Mouse (Mus musculus): ENCODE data around the gene Plcb4.

Gene Plcb4

GRCm38 (mm10) chr2:135761226-135761802 lies 102.5 kb downstream of the Plcb4 start:
- no peak for DNase-seq (ENCODE audit: low read depth)

GRCm38 (mm10) chr2:135764706-135765105 lies 105.9 kb downstream of the Plcb4 start:
- DNase-seq (ENCODE audit: low read depth) = no peak

- no peak for DNase-seq (ENCODE audit: low read depth)
Measured at GRCm38 (mm10) chr2:135766471-135767063, 107.8 kb downstream of the Plcb4 start.

- no peak for DNase-seq (ENCODE audit: low read depth)
Measured at GRCm38 (mm10) chr2:135767535-135767934, 108.7 kb downstream of the Plcb4 start.

GRCm38 (mm10) chr2:135769701-135770100 lies 110.9 kb downstream of the Plcb4 start:
- DNase-seq (ENCODE audit: low read depth) = no peak

- DNase-seq (ENCODE audit: low read depth) = no peak
Measured at GRCm38 (mm10) chr2:135770226-135770625, 111.4 kb downstream of the Plcb4 start.

GRCm38 (mm10) chr2:135773194-135773972 lies 114.6 kb downstream of the Plcb4 start:
- DNase-seq (ENCODE audit: low read depth) = no peak

- no peak for DNase-seq (ENCODE audit: low read depth)
Measured at GRCm38 (mm10) chr2:135775026-135775425, 116.2 kb downstream of the Plcb4 start.

- DNase-seq (ENCODE audit: low read depth) = no peak
Measured at GRCm38 (mm10) chr2:135776131-135776775, 117.4 kb downstream of the Plcb4 start.

GRCm38 (mm10) chr2:135781391-135781790 lies 122.6 kb downstream of the Plcb4 start:
- no peak for DNase-seq (ENCODE audit: low read depth)

GRCm38 (mm10) chr2:135787415-135787814 lies 128.6 kb downstream of the Plcb4 start:
- DNase-seq (ENCODE audit: low read depth) = no peak

- no peak for DNase-seq (ENCODE audit: low read depth)
Measured at GRCm38 (mm10) chr2:135792907-135793306, 134.1 kb downstream of the Plcb4 start.

GRCm38 (mm10) chr2:135796684-135797083 lies 137.9 kb downstream of the Plcb4 start:
- no peak for DNase-seq (ENCODE audit: low read depth)

- peak; percentile 5 for DNase-seq (ENCODE audit: low read depth)
Measured at GRCm38 (mm10) chr2:135797677-135798546, 139.1 kb downstream of the Plcb4 start.

- DNase-seq (ENCODE audit: low read depth) = no peak
Measured at GRCm38 (mm10) chr2:135799149-135799770, 140.4 kb downstream of the Plcb4 start.

GRCm38 (mm10) chr2:135800385-135800784 lies 141.6 kb downstream of the Plcb4 start:
- DNase-seq (ENCODE audit: low read depth) = no peak

GRCm38 (mm10) chr2:135802878-135803450 lies 144.2 kb downstream of the Plcb4 start:
- no peak for DNase-seq (ENCODE audit: low read depth)

- DNase-seq (ENCODE audit: low read depth) = no peak
Measured at GRCm38 (mm10) chr2:135805748-135806685, 147.2 kb downstream of the Plcb4 start.

GRCm38 (mm10) chr2:135808342-135808741 lies 149.5 kb downstream of the Plcb4 start:
- no peak for DNase-seq (ENCODE audit: low read depth)

- no peak for DNase-seq (ENCODE audit: low read depth)
Measured at GRCm38 (mm10) chr2:135810841-135811240, 152.0 kb downstream of the Plcb4 start.

All from naive thymus-derived CD4-positive, alpha-beta T cell, adult 2 months (primary cell).